Mouse (Mus musculus): ENCODE measurements around the gene 6430550D23Rik.

6430550D23Rik gene

DNA sequence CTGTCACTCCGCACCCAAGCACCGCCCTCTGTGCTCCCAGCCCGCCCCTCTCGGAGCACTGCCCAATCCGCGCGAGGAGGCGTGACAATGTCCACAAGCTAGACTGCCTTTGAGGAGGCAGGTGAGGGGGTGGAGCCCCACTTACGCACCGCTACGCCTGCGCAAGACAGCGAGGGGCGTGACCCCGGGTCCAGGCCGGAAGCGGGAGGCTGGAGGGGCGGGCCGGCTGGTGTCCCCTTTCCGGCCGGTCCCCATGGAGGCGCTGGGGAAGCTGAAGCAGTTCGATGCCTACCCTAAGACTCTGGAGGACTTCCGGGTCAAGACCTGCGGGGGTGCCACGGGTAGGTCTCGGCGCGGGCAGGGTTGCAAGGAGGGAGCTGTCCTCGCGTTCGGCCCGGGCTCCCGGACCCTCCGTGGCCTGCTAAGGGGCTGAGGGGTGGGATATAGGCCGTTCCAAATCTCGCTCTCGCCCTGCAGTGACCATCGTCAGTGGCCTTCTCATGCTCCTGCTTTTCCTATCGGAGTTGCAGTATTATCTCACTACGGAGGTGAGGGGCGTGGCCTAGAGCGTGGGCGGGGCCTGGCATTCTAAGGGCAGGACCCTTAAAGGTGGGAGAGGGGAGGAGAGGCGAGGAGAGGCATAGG is at the start of gene 6430550D23Rik, which contains the start of gene Ergic3:
Gene 6430550D23Rik (minus strand): TSS at position 90 of the 645 bp plus-strand sequence.
Gene Ergic3 (plus strand): TSS at position 158 of the 645 bp plus-strand sequence.
- peak; percentile 100 for DNase-seq (ENCODE audit: low spot score)

DNA sequence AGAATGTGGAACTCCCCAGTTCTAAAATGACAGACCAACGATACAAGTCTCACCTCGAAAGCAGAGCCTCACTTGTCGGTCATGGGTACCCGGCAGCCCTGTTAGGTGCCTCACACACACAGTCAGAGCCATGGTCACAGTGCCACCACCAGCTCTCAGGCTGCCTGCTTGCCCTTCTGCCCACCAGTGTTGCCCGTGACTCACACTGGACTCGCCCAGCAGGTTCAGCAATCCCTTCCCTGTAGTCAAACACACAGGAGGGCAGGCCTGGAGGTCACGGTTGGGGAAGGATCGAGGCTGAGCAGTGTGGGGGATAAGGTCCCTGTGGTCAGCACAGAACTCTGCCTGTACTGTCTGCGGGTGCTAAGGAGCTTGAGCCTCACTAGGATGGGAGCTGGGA is 45.0 kb upstream of the 6430550D23Rik start, which contains the start of gene Fer1l4:
Gene Fer1l4 (minus strand): TSS at position 132 of the 400 bp plus-strand sequence.
- DNase-seq (ENCODE audit: low spot score): no peak

DNA sequence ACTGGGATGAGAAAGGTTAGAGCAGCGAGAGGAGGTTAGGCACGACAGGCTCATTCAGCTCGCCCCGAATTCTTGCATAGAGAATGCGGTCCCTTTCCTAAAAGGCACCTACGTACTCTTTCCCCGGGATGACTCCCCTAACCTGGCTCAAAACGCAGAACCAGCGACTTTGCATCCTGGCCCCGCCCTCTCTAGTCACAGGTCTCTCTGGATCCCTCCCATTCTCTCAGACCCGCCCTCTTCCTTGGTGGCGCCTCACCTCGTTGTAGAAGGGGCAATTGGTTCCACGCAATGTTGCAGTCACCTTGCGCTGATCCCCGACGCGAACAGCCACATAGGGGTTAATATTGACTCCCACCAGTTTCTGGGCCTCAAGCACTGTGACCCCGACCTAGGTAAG is 40.2 kb upstream of the 6430550D23Rik start:
- DNase-seq (ENCODE audit: low spot score): peak; percentile 24

DNA sequence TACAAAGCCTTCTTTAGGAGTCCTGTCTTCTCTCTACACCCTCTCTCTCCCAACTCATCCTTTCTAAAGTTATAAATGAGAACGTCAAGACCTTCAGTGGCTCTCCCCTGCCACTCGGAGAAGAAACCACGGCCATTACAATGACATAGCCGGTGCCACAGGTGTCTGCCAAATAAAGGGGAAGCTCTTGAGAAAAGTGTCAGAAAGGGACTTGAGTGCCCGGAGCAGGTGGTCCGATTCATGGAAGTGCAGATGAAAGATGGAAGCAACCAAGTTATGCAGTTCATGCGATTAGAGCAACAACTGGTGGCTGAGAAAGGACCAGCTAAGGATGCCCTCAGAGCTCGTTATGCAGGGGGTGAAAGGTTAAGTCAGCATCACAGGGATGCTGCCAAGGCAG is 35.1 kb upstream of the 6430550D23Rik start:
- no peak for DNase-seq (ENCODE audit: low spot score)

DNA sequence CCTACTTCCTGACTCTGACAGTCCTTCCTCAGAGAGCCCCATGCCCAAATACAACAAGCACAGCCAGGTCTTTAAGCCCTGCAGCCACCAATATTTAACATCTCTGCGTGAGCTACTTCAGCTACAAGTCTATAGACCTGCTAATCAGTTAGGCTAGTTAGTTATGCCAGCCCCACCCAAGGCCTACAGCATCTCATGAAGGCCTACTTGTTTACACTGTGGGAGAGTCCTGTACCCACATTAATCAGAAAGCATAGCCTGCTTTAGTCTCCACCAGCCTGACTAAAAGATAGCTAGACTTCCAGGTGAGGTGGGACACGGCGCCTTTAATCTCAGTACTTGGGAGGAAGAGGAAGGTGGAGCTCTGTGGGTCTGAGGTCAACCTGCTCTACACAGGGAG is 31.6 kb upstream of the 6430550D23Rik start:
- DNase-seq (ENCODE audit: low spot score): no peak

DNA sequence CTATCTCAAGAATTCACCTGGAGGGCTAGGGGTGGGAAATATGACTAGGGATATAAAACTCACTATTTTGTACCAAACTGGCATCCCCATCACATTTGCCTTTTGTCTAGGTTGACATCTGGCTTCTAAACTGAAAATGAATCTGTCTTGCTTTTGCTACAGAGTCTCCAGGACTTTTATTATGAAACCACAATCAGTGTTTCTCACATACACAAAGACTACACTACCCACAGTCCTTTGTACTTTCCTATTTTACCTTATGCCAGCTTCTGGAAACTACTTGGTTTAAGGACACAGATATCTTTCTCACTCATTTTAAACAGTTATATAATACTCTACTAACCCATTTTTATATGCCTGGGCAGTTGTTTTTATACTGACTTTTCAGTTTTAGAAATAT is 17.7 kb upstream of the 6430550D23Rik start:
- no peak for DNase-seq (ENCODE audit: low spot score)

DNA sequence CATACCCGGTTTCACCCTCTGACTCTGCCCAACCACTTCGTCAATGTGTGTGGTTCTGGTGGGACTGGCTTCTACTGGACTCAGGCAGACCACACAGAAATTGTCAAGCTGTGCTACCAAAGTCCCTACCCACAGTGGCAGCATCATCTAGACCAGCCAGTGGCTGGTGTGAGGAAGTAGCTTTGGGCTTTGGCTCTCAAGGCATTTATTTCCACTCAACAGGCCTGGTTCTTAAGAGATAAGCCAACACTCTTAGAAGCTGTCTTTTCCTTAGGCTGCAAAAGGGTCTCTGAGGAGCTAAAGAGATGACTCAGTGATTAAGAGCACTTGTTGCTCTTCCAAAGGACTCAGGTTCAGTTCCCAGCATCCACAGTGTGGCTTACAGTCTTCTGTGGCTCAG is 14.0 kb upstream of the 6430550D23Rik start:
- no peak for DNase-seq (ENCODE audit: low spot score)

DNA sequence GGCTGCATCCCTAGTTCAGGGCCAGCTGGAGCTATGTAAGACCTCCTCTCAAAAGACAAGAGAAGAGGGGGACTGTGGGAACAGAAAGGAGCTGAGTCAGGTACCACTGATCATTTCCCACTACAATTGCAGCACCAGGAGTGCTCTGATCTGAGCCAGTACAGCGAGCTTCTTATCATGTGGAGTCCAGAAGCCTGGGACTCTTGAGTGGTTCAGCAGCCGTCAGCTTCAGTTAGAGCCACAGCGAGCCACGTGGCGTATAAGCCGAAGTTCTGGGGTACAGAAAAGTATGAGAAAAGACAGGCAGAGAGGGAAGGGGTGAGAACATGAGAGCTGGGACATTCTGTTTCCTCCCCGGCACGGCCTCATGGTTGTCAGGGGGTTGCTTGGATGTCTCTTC is 13.4 kb upstream of the 6430550D23Rik start:
- DNase-seq (ENCODE audit: low spot score): no peak

DNA sequence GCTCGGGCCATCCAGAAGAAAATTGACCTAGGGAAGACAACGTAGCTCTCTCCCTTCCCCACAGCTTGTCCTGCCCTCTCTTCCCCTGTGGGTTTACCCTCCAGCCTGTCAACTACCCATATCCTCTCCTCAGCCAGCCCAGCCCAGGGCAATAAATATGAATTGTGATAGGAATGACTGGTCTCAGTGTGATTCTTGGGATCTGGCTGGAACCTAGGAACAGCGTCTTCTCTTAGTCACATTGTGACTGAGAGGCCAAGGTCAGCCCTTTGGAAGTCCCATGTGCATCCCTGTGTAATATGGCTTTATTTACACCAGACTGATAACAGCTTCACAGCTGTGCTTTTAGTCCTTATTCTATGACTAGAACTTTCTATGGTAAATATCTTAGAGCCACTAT is 10.3 kb upstream of the 6430550D23Rik start:
- DNase-seq (ENCODE audit: low spot score): no peak

DNA sequence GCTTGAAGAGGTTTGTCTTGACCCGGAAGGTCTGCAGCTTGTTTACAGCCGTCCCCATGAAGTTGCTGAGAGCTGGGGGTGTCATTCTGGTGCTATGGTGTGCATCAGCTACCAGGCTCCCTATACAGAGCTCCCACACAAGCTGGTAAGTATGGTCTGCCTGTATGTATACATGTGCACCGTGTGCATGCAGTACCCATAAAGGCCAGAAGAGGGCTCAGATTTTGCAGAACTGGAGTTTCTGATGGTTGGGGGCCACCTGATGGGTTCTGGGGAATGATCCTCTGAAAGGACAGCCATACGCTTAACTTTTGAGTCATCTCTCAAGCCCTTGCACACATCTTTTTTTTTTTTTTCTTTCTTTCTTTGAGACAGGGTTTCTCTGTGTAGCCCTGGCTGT is 2.4 kb downstream of the 6430550D23Rik start:
- DNase-seq (ENCODE audit: low spot score): no peak

DNA sequence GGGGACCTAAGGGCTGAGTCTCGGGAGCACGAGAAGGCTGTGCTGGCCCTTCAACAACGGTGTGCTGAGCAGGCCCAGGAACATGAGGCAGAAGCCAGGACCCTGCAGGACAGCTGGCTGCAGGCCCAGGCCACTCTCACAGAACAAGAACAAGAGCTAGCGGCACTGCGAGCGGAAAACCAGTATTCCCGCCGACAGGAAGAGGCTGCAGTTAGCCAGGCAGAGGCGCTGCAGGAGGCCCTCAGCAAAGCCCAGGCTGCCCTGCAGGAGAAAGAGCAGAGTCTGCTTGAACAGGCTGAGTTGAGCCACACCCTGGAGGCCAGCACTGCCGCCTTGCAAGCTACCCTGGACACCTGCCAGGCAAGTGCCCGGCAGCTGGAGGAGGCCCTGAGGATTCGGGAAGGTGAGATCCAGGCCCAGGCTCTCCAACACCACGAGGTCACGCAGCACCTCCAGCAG is 15.9 kb downstream of the 6430550D23Rik start:
- DNase-seq (ENCODE audit: low spot score): no peak

DNA sequence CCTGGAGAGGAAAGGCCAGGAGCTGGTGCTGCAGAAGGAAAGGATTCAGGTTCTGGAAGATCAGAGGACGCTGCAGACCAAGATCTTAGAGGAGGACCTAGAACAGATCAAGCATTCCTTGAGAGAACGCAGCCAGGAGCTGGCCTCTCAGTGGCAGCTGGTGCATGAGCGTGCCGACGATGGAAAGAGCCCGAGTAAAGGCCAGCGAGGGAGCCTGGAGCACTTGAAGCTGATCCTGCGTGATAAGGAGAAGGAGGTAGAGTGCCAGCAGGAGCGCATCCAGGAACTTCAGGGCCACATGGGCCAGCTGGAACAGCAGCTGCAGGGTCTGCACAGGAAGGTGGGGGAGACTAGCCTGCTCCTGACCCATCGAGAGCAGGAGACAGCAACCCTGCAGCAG is 16.6 kb downstream of the 6430550D23Rik start:
- DNase-seq (ENCODE audit: low spot score): no peak

DNA sequence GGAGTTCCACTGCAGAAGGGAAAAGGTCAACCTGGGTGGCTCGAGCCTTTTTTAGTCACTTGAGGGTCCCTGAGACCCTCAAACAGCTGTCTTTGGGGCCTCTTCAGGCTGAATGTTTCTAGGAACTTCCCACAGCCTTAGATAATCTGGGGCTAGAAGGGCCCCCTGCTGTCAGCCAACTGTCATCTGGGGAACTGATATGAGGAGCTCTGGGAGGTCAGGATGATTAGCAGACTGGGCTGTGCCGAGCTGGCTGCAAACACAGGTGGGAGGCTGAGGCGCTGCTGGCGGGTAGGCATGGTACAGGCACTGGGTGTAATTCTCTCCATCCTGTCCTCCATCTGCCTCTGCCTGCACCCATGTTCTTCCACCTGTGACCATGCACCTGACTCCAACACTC is 18.7 kb downstream of the 6430550D23Rik start:
- no peak for DNase-seq (ENCODE audit: low spot score)

DNA sequence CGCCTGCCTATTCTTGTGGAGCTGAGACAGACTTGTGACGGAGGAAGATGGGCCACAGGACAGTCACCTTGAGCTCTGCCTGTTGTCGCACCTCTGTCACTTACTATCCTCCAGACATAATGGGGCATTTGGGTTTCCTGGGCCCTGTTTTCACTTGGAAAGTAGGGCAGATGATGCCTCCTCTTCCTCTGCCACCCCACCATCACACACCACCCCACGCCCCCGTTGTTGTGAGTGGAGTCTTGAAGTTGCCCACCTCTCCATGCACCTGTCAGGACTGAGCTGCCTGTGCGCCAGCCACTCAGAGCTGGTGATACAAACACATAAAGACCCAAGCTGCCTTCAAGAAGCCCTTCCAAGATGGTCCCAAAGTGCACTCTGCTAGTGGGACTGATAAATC is 20.6 kb downstream of the 6430550D23Rik start:
- no peak for DNase-seq (ENCODE audit: low spot score)

DNA sequence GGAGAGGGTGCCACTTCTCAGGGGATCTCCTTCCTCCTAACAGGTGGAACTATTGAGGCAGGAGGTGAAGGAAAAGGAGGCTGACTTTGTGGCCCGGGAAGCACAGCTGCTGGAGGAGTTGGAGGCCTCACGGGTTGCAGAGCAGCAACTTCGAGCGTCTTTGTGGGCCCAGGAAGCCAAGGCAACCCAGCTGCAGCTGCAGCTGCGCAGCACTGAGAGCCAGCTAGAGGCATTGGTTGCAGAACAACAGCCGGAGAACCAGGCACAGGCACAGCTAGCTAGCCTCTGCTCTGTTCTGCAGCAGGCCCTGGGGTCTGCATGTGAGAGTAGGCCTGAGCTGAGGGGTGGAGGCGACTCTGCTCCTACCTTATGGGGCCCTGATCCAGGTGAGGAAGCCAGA is 22.0 kb downstream of the 6430550D23Rik start:
- no peak for DNase-seq (ENCODE audit: low spot score)

DNA sequence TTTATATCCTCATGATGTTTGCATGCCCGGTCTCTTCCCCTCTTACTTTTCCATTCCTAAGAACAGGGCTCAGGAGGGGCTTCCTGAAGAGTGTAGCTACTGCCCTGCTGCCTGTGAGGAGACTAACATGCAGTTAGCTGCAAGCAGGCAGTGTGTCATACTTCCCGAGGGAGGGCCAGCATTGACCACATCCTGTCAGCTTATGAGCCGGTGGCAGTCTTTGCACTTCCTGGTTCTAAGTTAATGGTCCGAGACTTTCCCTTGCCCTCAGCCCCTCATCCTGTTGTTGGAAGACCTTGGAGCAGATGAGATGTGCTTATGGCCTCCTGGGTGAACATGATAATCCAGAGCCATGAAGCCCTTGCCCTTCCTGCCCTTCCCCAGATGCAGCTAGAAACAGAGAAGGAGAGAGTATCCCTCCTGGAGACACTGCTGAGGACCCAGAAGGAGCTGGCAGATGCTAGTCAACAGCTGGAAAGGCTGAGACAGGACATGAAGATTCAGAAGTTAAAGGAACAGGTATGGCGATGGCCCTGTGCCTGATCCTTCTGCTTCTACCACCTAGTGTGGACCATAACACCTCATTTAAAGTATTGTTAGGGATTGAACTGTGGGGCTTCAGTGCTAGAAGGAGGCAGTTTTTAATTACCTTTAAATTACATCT is 28.3 kb downstream of the 6430550D23Rik start:
- DNase-seq (ENCODE audit: low spot score): no peak

DNA sequence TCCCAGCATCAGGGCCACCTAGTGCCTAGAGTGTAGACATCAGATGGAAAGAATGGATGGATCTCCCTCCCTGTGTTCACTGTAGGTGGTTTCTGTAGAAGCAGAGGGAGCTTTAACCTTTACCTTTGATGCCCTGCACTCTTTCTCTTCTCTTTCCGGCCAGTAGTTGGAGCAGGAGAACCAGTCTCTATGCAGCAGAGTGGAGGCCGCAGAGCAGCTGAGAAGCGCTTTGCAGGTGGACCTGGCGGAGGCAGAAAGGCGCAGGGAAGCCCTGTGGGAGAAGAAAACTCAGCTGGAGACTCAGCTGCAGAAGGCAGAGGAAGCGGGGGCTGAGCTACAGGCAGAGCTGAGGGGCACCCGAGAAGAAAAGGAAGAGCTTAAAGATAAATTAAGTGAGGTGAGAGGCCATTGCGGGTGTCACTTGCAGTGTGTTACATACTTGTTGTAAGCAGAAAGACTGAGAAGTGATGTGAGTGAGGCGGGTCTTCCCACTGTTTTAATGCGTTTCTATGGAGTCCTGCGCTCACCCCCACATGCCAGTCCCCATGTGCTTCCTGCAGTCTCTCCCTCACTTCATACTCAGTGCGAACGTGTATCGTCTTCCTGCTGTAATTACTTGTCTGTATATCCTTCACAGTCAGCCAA is 33.6 kb downstream of the 6430550D23Rik start:
- no peak for DNase-seq (ENCODE audit: low spot score)

DNA sequence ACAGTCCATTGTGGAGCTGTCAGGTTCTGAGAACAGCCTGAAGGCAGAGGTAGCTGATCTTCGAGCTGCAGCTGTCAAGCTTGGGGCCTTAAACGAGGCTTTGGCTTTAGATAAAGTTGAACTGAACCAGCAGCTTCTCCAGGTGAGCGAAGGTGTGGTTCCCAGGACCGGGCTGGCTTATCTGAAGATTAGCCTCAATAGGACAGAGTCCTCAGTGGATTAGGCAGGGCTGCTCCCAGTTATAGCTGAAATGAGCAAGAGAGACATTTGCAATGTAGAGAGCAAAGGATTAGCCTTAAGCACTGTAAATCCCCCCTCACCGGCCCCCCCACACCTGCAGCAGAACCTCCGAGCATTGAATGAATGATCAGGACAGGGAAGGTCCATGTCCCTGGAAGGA is 34.4 kb downstream of the 6430550D23Rik start:
- DNase-seq (ENCODE audit: low spot score): no peak

DNA sequence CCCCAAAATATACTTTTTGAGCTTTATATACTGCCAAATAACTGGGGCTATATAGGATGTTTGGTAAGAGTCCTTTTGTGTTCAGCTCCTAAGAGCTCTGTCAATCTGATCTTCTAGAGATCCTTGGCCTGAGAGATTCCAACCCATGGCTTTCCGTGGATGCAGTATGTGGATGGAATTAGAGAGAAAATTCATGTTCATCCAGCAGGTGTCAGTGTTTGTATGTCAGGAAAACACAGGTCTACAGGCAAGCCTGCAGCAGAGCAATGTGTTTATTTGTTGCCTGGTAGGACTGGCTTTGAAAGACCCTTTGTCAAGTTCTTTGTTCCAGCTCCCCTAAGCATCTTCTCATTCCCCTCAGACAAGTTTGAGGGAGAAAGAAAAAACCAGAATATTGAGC is 44.8 kb downstream of the 6430550D23Rik start:
- peak; percentile 58 for DNase-seq (ENCODE audit: low spot score)

DNA sequence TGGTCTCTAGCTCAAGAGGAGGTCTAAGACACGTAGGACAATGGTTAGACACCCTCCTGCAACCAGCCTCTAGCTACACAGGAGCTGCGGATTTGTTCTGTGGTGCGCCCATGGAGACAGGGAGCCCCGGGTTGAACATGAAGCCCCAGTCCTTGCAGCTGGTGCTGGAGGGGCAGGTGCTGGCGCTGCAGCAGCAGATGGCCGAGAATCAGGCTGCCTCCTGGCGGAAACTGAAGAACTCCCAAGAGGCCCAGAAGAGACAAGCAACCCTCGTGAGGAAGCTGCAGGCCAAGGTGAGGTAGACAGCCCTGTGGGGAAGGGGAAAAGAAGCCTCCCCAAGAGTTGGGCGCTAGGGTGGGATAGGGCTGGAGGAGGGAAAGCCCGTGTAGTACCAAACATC is 45.9 kb downstream of the 6430550D23Rik start:
- DNase-seq (ENCODE audit: low spot score): no peak

DNA sequence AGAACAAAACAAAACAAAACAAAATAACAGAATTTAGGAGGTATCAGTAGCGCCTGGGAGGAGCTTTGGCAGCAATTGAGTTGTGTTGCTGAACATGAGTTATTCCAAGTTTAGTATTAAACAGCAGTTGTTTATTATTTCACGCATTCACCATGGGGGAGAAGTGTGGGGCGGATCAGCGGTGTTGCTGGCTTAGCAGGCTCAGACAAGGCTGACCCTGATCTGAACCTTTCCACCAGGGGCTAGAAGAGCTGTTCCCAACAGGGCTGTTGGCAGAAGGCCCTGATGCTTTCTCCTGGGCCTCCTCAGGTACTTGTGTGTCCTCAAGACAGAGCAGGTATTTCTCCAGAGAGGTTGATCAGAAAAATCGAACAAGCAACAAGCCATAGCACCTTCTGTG is 47.8 kb downstream of the 6430550D23Rik start:
- DNase-seq (ENCODE audit: low spot score): no peak

DNA sequence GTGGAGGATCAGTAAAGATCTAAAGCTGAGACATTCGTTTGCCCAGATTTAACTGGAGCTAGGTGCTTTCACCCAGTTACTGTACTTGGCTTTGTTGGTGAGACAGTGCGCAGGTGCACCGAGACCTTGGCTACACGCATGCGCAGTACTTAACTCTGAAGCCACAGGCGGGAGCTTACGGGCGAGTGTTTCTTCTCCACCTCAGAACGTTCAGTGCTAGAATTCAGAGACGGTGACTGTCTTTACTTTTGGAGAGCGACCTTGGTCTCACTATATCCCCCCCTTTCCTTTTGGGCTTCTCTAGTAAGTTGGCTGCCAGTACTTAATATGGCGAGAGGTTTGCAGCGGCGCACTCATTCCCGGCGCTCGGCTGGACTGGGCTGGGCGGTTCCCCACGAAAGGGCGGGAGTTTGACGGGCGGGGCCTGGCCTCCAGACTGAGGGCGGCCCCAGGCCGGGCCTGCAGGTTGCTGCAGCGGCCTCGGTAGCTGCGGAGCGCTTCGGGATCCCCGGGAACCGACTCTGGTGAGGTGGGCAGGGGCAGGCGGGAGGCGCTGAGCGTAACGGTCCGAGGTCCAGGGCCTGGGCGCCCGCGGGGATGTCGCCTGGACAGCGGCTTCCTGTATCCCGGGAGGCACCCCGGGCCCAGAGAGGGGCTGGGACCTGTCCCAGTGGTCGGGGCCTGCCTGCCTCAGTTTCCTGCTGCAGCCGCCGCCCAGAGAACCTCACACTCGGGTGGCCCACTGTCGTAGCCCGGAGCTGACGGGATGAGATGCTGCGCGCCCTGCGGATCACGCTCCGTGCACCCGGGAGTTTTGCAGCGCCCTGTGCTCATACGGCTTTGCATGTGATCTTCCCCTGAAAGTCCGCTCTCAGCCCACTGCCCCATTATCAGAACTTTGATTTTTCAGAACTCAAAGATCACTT is 51.4 kb downstream of the 6430550D23Rik start, which contains the start of gene Cep250:
Gene Cep250 (plus strand): TSS at position 325 of the 926 bp plus-strand sequence.
- peak; percentile 94 for DNase-seq (ENCODE audit: low spot score)
